Mouse (Mus musculus) embryo, embryonic 10.5 days (tissue): ENCODE data around the gene Bcan.

Experiments
- DNase-seq: peaks from one replicate; pipeline ENCODE4 v3.0.0-alpha.2; 2015; ENCODE audit warnings: low spot score

The Bcan gene

DNA sequence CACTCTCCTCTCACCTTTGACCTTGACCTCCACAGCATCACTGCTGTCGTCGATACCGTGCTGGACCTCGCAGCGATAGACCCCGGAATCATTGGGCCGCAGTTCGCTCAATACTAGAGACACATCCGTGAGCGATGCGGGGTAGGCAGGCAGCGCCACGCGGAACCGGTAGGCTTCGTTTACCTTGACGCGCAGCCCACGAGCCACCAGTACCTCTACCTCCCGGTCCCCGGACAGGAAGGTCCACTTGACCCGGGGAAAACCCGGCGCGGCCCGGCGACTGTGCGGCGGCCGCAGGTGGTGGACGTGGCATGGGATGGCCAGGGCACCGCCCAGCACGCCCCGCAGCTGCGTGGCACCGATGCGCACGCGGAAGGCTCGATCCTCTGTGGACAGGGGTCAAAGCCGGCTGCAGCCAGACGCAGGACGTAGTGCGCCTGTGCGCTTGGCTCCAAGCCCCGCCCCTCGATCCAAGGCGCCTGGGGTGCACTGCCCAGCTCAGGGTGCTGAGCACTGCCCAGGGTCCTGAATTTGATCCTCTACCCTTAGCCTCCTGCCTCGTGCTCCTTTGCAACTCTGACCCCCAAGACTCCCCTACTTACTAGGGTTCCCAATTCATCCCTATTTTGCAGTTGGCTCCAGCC is 2.9 kb downstream of the Bcan start:
- no peak for DNase-seq

DNA sequence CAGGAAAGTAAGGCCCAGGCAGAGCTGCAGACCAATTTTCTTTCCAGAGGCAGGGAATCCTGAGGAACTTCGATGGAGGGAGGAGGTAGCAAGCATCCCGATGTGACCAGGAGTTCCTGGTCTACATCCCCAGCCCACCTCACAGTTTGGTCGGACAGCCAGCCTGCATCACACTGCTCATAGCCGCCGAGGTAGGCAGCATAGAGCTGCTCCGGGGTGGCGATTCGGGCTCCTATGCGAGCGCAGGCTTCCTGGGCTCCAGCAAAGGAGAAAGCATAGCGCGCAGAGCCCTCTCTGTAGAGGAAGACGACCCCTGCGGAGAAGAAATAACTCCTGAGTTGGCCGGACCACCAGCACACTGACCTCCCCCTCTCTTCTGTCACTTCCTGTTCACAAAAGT is 3.6 kb downstream of the Bcan start:
- DNase-seq: no peak

DNA sequence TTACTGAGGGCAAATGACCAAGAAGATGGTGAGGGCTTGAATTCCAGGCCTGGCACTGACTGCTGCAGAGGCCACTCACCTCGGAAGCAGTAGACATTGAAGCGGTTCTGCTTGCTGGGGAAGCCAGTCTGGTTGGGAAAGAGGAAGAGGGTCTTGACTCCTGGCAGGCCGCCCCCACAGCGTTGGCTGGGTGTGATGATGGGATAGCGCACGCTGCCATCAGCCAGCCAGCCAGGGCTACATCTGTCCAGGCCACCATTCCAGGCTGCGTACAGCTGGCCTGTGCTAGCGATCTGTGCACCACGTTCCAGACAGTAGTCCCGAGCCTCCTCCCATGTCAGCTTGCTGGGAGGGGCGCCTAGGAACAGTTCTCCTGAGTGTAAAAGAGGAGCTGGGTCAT is 4.7 kb downstream of the Bcan start:
- no peak for DNase-seq

DNA sequence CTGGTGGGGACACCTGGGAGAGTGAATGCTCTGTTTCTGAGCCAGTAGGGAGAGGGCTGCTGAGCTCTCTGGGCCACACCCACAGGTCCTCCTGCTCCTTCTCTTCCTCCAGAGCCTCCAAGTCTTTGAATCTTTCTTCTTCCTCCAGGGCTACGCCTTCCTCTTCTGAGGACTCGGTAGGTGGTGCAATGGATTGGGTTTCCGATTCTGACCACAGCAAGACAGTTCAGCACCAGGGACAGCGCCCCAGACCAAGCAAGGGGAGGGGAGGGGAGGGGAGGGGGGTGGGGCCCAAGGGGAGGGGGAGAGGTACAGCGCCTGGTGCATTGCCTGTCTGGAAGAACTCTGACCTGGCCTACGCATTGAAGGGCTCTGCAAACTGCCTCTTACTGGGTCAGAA is 6.6 kb downstream of the Bcan start:
- DNase-seq: peak; percentile 75

DNA sequence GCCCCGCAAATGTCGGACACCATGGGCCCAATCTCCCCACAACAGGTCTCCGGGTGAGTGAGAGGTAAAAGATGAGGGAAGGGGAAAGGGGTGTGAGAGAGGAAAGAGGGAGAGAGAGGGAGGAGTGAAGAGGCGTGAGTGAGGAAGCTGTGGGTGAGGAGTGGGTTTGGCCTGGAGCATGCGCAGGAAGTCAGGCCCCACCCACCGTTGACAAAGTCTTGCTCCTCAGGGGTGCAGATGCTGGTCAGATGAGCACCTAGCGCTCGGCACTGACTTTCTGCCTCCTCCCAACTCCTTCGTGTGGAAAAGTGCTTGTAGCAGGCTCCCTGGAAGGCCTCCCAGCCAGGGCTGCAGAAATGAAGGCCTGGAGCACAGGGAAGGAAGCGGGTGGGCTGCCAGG is 10.1 kb downstream of the Bcan start:
- DNase-seq: no peak

DNA sequence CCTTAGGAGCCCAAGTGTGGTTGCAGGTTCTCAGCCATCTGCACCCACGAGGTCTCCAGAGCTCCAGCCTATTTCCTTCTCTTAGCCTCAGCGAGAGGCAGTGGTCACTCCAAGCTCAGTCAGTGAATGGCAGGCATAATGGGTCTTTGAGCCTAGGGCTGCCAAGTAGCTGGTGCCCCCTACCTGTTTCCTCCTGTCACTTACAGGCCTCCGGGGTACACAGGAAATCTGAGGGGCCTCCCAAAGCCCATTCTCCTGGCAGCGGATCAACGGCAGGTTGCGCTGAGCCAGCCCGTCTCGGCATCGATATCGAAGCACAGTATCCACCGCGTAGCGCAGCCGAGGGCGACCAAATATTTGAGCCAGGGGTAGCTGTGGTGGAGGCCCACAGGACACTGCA is 12.0 kb downstream of the Bcan start:
- DNase-seq: no peak

DNA sequence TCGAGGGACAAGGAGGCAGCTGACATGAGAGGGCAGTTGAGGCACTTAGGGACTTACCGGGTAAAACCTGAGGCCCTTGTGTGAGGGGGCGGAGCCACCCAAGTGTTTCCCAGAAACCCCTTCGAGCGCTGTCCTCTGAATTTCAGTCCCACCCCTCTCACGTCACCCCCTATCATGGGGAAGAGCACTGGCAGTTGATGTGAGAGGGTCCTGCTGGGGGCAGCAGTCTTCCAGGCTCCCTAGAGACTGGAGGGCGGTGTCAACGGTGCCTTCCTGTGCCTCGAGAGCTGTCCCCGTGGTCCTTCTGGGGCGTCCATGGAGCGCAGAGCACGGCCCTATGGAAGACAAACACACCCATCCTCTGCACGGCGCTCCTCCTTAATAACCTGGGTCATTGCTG is 12.4 kb downstream of the Bcan start:
- peak; percentile 91 for DNase-seq

DNA sequence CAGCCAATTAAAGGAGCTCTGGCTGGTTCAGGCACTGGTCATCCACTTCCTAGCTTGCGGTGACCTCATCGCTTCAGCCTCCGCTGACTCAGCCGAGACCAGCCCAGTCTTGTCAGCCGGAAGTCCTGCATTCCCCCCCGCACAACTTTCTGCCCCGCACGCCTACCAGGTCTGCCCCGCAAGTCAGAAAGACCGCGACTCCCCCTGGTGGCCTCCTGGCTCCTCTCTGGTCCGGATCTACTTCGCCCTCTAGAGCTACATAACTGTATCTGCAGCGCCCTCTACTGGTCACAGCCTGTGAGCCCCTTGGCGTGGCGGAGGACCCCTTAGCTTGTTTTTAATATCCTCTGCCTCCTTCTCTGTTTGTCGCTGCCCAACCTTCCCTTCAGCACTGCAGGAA is 13.2 kb downstream of the Bcan start:
- DNase-seq: peak; percentile 100

DNA sequence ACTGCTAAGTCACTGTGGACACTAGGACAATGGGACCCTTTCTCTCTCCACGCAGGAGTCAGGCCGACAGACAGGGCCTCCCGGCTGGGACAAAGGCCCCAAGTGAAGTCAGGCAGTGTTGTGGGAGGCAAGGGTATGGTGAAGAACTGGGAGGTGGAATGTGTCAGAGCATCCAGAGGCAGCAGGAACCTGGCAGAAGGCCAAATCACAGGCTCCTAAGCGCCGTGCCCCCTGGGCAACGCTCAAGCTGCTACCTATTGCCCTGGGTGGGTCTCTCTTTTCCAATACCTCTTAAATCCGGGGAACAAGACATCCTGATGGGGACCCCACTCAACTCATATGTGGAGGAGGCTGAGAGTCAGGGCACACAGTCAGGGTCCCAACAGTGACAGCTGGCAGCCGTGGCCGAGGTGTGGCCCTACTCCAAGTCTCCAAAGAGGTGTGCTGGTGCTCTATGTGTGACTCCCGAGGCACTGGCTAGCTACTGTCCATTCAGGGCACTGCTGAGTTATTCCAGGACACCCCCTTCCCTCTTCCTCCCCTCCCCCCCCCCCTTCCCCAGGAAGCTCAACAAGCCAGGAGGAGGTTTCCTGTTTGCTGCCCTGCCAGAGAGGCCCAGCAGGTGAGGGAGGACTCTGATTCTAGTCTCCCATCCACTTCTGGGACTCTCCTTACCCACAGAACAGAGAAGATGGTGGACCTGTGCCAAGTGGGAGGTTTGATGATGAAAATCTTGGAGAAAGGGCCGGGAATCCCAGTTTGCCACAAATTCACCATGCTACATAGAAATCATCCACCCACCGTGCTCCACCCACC is 14.3 kb downstream of the Bcan start:
- no peak for DNase-seq

DNA sequence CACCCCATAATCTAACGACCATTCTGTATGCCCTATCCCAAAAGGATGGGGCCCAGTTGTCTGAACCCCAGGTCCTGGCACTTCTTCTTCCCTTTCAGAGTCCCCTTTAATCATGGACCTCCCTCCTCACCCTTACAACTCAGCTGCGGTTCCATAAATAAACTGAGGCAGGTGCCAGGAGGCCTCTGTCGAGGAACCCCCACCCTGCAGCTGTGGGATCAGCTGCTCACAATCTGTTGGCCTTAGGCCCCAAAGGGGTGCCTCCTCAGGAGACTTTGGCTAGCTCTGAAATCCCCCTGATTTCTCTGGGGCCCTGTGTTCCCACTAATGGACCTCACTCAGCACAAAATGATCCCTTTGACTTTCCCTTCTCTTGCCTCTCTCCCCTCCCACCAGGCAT is 15.9 kb downstream of the Bcan start:
- no peak for DNase-seq

DNA sequence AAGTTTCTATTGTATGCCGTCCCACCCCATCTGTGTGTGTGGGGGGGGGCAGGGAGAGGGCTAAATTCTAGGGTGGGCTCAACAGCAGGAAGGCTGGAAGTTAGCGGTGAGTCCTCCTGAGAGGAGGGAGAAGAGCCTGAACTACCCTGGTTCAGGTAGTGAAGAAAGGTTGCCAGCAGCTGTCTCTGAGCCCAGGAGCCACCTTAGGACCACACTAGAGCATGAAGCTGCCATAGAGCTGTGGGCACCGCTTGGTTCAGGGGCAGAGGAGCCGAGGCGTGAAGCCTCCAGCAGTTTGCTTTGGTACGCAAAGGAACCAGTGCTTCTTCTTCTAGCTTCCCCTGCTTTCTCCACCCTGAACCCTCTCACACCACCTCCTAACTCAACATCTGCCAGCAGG is 16.4 kb downstream of the Bcan start:
- no peak for DNase-seq

DNA sequence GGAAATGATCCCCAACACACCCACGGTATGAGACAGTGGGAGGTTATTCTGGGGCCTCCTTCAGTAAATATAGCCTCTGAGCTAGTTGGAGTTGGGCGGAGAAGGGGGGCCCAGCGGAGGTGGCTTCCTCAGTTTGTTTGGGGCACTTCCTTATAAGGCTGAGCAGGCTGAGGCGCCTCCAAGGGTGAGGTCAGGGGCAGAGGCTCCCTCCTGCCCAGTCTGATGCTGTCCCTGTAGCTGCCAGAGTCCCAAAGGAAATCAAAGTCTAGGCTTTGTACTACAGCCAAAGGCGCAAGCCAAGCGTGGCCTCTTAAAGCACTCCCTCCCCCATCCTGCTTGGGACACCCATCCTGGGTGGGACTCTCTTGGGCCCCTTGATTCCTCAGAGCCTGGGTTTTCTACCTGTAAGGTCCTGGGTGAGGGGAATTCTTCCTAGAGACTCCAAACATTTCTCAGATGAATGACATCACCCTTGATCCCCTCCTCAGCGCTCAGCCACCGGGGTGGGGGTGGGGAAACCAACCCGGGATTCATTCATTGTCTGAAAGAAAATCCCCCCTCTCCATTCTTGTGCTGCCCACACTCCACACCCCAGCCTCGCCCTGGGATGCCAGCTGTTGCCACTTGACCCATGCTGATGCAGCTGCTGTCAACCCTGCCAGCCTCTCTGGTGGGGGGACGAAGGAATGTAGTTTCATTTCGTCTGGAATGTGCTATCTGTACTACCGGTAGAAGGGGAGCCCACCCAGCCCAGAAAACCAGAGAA is 17.0 kb downstream of the Bcan start:
- DNase-seq: peak; percentile 77

DNA sequence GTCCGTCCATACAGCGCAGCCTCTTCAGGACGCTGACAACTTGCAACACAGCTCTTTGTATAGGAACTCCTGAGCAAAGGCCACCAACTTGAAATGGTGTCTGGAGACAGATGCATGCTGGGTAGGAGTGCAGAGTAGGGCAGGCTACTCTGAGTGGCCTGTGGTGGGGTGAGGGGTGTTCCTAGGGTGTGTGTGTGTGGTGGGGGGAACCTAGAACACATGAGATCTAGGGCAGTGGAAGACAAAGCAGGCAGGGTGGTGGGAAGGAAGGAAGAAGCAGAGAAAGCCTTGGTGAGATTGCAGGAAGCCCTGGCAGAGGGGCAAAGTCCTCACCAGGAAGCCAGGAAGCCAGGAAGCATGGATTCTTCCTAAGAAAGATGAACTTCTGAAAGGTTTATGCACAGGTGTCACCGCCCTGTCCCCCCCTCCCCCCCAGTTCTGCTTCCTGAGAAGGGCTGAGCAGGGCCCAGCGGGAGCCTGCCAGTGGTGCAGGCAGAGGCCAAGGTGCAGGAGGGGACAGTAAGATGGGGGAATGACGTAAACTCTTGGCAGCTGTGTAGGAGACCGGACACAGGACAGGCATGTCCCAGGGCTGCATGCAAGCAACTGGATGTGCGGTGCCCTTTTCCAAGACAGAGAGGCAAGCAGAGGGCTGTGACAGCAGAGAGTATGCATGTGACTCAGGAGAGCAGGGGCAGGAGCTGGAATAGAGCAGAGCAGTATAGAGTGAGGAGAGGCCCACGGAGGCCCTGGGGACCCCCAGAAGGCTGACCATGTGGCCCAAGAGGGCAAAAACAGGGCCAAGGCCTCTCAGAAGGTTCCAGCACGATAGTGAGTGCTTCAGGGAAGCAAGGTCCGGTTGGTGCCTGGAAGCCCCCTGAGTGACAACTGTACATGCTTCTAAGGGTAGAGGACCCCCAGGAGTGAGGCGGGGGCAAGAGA is 17.9 kb downstream of the Bcan start:
- DNase-seq: no peak

DNA sequence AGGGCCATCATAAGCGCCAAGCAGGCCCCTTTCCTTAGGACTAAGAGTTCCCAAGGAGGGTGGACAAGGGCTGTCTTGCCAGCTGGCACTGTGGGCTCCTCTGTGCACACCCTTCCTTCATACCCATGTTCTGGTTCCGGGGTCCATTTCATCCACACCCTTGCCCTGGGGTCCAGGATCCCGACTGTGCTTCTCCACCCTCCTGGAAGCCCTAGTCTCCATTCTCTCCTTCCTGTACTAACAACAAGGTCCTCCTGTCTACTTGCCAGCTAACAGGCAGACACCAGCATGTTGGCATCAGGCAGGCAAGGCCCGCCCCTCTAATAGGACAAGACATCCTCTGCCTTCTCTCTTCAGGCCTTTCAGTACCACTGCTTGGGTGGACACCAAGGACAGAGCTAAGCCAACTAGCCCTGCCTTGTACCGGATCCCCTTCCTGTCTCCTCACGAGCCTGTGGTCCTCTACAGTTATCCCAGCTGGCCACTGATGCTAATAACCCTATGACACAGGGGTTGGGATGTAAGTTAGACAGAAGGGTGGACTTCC is 18.7 kb downstream of the Bcan start:
- no peak for DNase-seq

DNA sequence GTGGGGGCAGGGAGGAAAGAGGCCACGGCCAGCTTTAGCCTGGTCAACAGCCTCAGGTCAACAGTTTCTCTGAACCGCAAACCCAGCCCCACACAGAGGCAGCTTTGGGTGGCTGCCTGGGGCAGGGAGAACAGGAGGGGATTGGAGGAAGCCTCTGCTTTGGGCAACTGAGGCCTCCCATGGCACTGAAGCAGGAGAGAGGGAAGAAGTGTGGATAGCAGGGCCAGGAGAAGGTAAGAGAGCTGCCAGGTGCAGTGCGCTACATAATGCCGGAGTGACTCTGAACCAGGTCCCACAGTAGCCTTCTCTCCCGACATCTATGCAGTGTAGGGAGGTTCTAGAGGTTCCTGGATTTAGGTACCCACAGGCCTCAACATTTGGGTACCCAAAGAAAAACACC is 19.3 kb downstream of the Bcan start:
- DNase-seq: no peak

DNA sequence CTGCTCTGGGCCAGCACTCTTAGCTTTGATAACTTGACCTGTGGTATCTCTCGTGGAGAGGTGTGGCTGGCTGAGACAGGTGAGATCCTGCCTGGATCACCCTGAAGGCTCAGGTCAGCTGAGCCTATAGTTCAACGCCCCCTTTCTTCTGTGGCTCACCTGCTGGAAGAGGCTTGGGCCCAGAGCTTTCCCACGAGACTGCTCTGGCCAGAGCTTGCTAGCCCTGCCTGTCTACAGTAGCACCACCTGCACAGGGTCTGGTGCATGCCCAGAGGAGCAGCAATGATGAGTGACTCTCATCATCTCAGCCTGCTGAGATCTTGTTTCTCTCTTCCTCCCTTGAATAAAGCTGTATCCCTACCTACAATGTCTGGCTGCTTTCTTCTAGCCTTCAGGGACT is 19.9 kb downstream of the Bcan start:
- no peak for DNase-seq

DNA sequence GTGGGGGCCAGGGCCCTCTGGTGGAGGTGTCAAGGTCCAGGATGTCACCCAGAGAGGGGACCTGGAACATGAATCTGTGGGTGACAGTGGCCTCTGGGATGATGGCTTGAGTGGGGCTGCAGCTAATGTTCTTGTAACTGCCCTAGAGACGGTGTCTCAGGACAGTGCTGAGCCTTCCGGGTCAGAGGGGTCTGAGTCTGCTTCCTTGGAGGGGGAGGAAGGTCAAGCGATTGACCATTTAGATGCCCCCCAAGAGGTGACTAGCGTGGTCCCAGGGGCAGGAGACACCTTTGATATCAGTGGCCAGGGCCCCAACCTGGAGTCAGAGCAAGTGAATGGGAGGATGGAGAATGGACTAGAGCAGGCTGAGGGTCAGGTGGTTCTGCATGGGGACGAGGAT is 20.5 kb downstream of the Bcan start:
- DNase-seq: no peak

DNA sequence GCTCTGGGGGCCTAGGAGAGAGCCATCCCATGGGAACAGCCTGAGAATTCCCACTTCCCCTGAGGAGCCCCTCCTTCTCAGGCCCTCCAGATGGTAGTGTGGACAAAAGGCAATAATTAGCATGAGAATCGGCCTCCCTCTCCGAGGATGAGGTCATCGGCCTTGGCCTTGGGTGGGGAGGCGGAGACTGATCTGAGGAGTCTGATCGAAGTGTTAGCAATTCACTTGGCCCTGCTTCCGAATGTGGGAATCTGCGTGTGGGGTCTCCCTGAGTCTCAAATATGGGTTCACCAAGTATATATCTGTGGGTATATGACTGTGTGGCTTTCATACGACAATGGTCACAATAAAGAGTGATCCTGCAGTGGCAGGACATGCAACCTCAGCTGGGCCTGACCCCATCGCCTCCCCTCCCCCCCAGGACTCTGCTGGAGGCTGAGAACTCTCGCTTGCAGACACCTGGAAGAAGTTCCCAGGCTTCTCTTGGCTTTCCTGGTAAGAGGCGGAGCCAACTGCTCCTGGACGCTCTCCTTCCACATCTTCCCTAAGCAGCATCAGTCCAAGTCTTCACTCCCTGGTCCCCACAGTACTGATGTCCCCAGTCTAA is 25.5 kb downstream of the Bcan start:
- peak; percentile 94 for DNase-seq

DNA sequence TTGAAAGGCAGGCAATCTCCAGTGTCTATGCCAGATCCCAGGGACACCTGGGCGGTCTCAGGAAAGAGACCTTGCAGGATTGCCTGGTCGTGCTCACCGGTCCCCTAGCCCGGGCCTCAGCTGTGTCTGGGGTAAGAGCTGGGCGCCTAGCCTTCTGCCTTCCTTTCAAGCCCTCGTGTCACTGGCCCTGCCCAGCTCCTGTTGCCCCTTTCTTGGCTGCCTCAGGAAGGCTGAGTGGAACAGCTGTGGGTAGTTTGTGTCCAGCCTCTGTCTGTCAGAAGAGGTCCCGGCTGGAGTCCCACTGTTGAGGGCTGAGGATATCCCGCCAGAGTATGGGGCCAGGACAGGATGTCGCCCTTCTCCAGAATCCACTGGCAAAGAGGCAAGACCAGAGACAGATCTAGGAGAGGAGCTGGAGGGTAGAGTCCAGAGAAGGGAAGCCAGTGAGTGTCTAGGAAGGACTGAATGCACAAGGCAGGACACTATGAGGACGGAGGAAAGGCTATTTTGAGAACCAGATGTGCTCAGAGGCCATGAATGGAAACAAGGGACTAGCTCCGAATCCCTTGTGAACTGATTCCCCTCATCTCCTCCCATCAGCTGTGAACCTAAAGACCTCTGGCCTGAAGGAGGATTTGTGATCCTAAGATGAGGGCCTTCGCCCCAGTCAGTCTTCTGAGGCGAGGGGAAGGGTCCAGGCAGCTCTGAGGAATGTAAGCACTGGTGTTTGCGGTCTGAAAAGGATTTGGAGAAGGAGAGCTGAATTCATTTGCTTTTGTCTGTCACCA is 26.2 kb downstream of the Bcan start:
- no peak for DNase-seq

DNA sequence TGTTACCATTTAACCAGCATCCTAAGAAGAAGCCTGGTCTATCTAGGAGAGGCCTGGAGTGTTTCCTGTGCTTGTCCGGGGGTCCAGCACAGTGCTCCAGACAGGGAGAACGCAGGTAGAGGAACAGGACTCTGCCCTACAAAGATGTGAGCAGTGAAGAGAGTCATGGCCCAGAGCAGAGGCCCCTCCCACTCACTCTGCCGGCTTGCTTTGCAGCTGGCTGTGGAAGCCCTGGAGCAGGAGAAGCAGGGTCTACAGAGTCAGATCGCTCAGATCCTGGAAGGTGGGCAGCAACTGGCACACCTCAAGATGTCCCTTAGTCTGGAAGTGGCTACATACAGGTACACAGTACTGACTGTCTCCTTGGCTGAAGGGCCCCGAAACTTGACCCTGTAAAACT is 27.3 kb downstream of the Bcan start:
- no peak for DNase-seq
